Mouse (Mus musculus): ENCODE data around the gene Stac2.

GRCm38 (mm10) chr11:97994539-97995100 is 58.6 kb downstream of the Stac2 start:
- TF ChIP-seq CEBPB (IDR thresholded peaks at IDR 0.05; ENCODE audit: low read depth), result no peak
- TF ChIP-seq CTCF (IDR thresholded peaks at IDR 0.05; ENCODE audit: control insufficient read depth, insufficient read depth, insufficient read length), result peak; percentile 65
- no peak for TF ChIP-seq USF1 (IDR thresholded peaks at IDR 0.05; ENCODE audit: low read depth)
- TF ChIP-seq MAX (IDR thresholded peaks at IDR 0.05), result no peak
- TF ChIP-seq MYOG (IDR thresholded peaks at IDR 0.05; ENCODE audit: control insufficient read depth, extremely low read depth, insufficient read length), result no peak
